In genomic region chr9:29332296-29333090, GRCm38 (mm10) we compare ENCODE assay signal across 11 mouse cellular contexts.
DNase-seq lines count a peak whose midpoint lies in the region; ATAC-seq and TF ChIP-seq lines count a peak whose summit lies in the region.
"Had no signal": no experiment of that assay in that cellular context is flagged by ENCODE, and none has a peak within 500 bp of the region (broad histone marks: within the 10 kb centered on the region; RNA-seq: fewer than 3 reads in every experiment).

No protein-coding gene starts in this region.

- H3K4me2 ChIP-seq in lung, embryonic 15.5 days = no peak overlapping the region
- 0 out of 2 replicates have a peak overlapping the region, but pooled peaks have one; percentile 0 for H3K4me2 ChIP-seq in kidney, embryonic 16.5 days (replicated peaks; ENCODE audit: low read depth, low read length)
- H3K4me2 ChIP-seq: embryonic facial prominence, embryonic 12.5 days; hindbrain, embryonic 13.5 days had no signal

- no peak overlapping the region for H3K4me3 ChIP-seq in lung, embryonic 15.5 days
- no peak overlapping the region for H3K4me3 ChIP-seq in lung, adult 2 months (replicated peaks; ENCODE audit: extremely low read depth, low read depth, low read length)
- no peak overlapping the region for H3K4me3 ChIP-seq in kidney, embryonic 16.5 days (ENCODE audit: low read length)
- H3K4me3 ChIP-seq: embryonic facial prominence, embryonic 12.5 days; hindbrain, embryonic 13.5 days had no signal

- no peaks in the 10 kb centered on the region for H3K9me3 ChIP-seq in lung, embryonic 15.5 days
- no peaks in the 10 kb centered on the region for H3K9me3 ChIP-seq in kidney, embryonic 16.5 days (ENCODE audit: low read length)
- H3K9me3 ChIP-seq: embryonic facial prominence, embryonic 12.5 days; hindbrain, embryonic 13.5 days had no signal

- H3K27me3 ChIP-seq in lung, embryonic 15.5 days = no peaks in the 10 kb centered on the region
- no peaks in the 10 kb centered on the region for H3K27me3 ChIP-seq in kidney, embryonic 16.5 days (ENCODE audit: insufficient read depth, low read length)
- H3K27me3 ChIP-seq: embryonic facial prominence, embryonic 12.5 days; hindbrain, embryonic 13.5 days had no signal

- H3K27ac ChIP-seq in lung, embryonic 15.5 days = peak overlapping the region; percentile 78
- peak overlapping the region; percentile 88 for H3K27ac ChIP-seq in kidney, embryonic 16.5 days (ENCODE audit: low read length)
- H3K27ac ChIP-seq: embryonic facial prominence, embryonic 12.5 days; hindbrain, embryonic 13.5 days had no signal

- WGBS in lung, embryonic 15.5 days = 19% methylated on average over 3 of the region's 3 CpGs
- 21% methylated on average over 3 of the region's 3 CpGs for WGBS in lung, adult 2 months
- 6% methylated on average over 3 of the region's 3 CpGs for WGBS in kidney, embryonic 16.5 days

- no peak for DNase-seq in cerebellum, adult 11 months
- no peak for DNase-seq in lung, adult 2 months
- no peak for DNase-seq in frontal cortex, postnatal 25 days (ENCODE audit: low spot score in 2 of 2)
- DNase-seq in B cell, adult 2 months = no peak
- DNase-seq: liver, postnatal 0 days had no signal

- no peak for TF ChIP-seq CTCF in lung, adult 2 months (IDR thresholded peaks at IDR 0.05; ENCODE audit: insufficient read depth, low read length)

- H3K36me3 ChIP-seq in lung, embryonic 15.5 days = no peaks in the 10 kb centered on the region
- no peaks in the 10 kb centered on the region for H3K36me3 ChIP-seq in kidney, embryonic 16.5 days (ENCODE audit: insufficient read depth, low read length)
- H3K36me3 ChIP-seq: embryonic facial prominence, embryonic 12.5 days; hindbrain, embryonic 13.5 days had no signal

- ATAC-seq in cerebellum, adult (ENCODE audit: insufficient number of reproducible peaks, low FRiP score, low TSS enrichment) = 0 out of 2 replicates have a peak, but pooled peaks have one; percentile 31
- 0 out of 2 replicates have a peak, but pooled peaks have one; percentile 59 for ATAC-seq in lung, embryonic 15.5 days (ENCODE audit: borderline replicate concordance, extremely low read depth, low FRiP score, low TSS enrichment)
- peak; percentile 72; the same call in 1 of the 2 replicates for ATAC-seq in kidney, embryonic 16.5 days (ENCODE audit: low FRiP score, low TSS enrichment)
- no peak for ATAC-seq in megakaryocyte-erythroid progenitor cell, adult 5-6 weeks (replicated peaks; ENCODE audit: low FRiP score, low TSS enrichment, poor library complexity, severe bottlenecking)
- ATAC-seq: liver, postnatal 0 days had no signal

- no peak for TF ChIP-seq POLR2A in lung, adult 2 months (IDR thresholded peaks at IDR 0.05; ENCODE audit: borderline replicate concordance, extremely low read depth, low read depth, low read length)

- H3K4me1 ChIP-seq in lung, embryonic 15.5 days = 0 out of 2 replicates have a peak, but pooled peaks cover 5% of the 10 kb centered on the region
- peaks cover 3% of the 10 kb centered on the region for H3K4me1 ChIP-seq in lung, adult 2 months (ENCODE audit: control insufficient read depth, insufficient read depth, low read length)
- H3K4me1 ChIP-seq in kidney, embryonic 16.5 days (ENCODE audit: insufficient read depth, low read length) = peaks cover 21% of the 10 kb centered on the region
- H3K4me1 ChIP-seq: embryonic facial prominence, embryonic 12.5 days; hindbrain, embryonic 13.5 days had no signal

- no peak overlapping the region for H3K9ac ChIP-seq in lung, embryonic 15.5 days
- no peak overlapping the region for H3K9ac ChIP-seq in kidney, embryonic 16.5 days (replicated peaks; ENCODE audit: low read length)
- H3K9ac ChIP-seq: embryonic facial prominence, embryonic 12.5 days; hindbrain, embryonic 13.5 days; liver, postnatal 0 days had no signal
